Mouse (Mus musculus): ENCODE measurements at regions not wholly inside any gene's neighbourhood (a gene's known extent, or its start where the extent isn't known, plus 50 kb on each side); places are given as distances from the start of the nearest gene placed in this dataset.

GRCm38 (mm10) chr15:61297447-61298208 is 374.8 kb upstream of the A1bg start:
- no peak for DNase-seq (ENCODE audit: low spot score in 2 of 2)

GRCm38 (mm10) chr15:61294616-61295015 is 371.8 kb upstream of the A1bg start:
- no peak for DNase-seq (ENCODE audit: low spot score in 2 of 2)

GRCm38 (mm10) chr15:61294131-61294530 is 371.3 kb upstream of the A1bg start:
- DNase-seq (ENCODE audit: low spot score in 2 of 2) = no peak

GRCm38 (mm10) chr15:61268766-61269165 is 346.0 kb upstream of the A1bg start:
- DNase-seq (ENCODE audit: low spot score in 2 of 2) = no peak

- no peak for DNase-seq (ENCODE audit: low spot score in 2 of 2)
Measured at GRCm38 (mm10) chr15:61259047-61259446, 336.2 kb upstream of the A1bg start.

GRCm38 (mm10) chr15:61244511-61244910 is 321.7 kb upstream of the A1bg start:
- DNase-seq (ENCODE audit: low spot score in 2 of 2) = no peak

- DNase-seq (ENCODE audit: low spot score in 2 of 2) = no peak
Measured at GRCm38 (mm10) chr15:61242161-61242681, 319.4 kb upstream of the A1bg start.

- DNase-seq (ENCODE audit: low spot score in 2 of 2) = no peak
Measured at GRCm38 (mm10) chr15:61241741-61242140, 318.9 kb upstream of the A1bg start.

- DNase-seq (ENCODE audit: low spot score in 2 of 2) = no peak
Measured at GRCm38 (mm10) chr15:61240344-61240743, 317.5 kb upstream of the A1bg start.

GRCm38 (mm10) chr15:61239414-61239813 is 316.6 kb upstream of the A1bg start:
- no peak for DNase-seq (ENCODE audit: low spot score in 2 of 2)

- no peak for DNase-seq (ENCODE audit: low spot score in 2 of 2)
Measured at GRCm38 (mm10) chr15:61238996-61239395, 316.2 kb upstream of the A1bg start.

GRCm38 (mm10) chr15:61229579-61229978 is 306.8 kb upstream of the A1bg start:
- no peak for DNase-seq (ENCODE audit: low spot score in 2 of 2)

GRCm38 (mm10) chr15:61222923-61223322 is 300.1 kb upstream of the A1bg start:
- no peak for DNase-seq (ENCODE audit: low spot score in 2 of 2)

- no peak for DNase-seq (ENCODE audit: low spot score in 2 of 2)
Measured at GRCm38 (mm10) chr15:61210161-61210560, 287.3 kb upstream of the A1bg start.

GRCm38 (mm10) chr15:61189981-61190380 is 267.2 kb upstream of the A1bg start:
- no peak for DNase-seq (ENCODE audit: low spot score in 2 of 2)

- DNase-seq (ENCODE audit: low spot score in 2 of 2) = no peak
Measured at GRCm38 (mm10) chr15:61189481-61189880, 266.7 kb upstream of the A1bg start.

- DNase-seq (ENCODE audit: low spot score in 2 of 2) = no peak
Measured at GRCm38 (mm10) chr15:61184597-61184963, 261.8 kb upstream of the A1bg start.

- DNase-seq (ENCODE audit: low spot score in 2 of 2) = no peak
Measured at GRCm38 (mm10) chr15:61183751-61184596, 261.2 kb upstream of the A1bg start.

- no peak for DNase-seq (ENCODE audit: low spot score in 2 of 2)
Measured at GRCm38 (mm10) chr15:61183291-61183690, 260.5 kb upstream of the A1bg start.

- no peak for DNase-seq (ENCODE audit: low spot score in 2 of 2)
Measured at GRCm38 (mm10) chr15:61168842-61169416, 246.1 kb upstream of the A1bg start.

GRCm38 (mm10) chr15:61165050-61165449 is 242.2 kb upstream of the A1bg start:
- no peak for DNase-seq (ENCODE audit: low spot score in 2 of 2)

GRCm38 (mm10) chr15:61161397-61161796 is 238.6 kb upstream of the A1bg start:
- DNase-seq (ENCODE audit: low spot score in 2 of 2) = no peak
